Mouse (Mus musculus): ENCODE data around the gene Mfap4.

DNA sequence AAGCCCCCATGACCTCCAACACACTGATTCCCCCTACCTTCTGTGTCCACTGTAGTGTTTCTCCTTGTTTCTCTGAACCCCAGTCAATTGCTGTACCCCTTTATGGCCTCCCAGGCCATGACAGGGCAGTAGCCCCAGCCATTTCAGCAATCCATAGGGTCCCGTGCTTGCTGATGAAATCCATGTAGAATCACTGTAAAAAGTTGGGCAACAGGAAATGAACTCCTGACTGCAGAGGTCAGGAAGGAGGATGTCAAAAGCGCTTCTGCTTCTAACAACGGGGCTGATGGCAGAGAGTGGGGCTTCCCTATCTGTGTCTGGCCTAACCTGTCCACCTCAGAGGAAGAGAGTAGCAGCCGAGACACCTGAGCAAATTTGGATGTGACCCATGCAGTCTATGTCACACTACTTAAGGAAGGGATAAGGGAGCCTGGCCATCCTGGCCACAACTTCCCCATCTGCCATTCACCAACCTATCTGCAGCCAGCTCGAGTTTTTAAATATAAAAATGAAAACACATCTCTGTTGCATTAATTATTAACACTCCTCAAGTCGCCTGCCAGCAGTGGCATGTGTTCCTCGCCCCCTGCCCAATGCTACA lies 15.8 kb upstream of the Mfap4 start:
- TF ChIP-seq CTCF (conservative IDR thresholded peaks at IDR 0.05; ENCODE audit: insufficient read depth, insufficient read length, low read depth, low read length): no peak
- no peak for TF ChIP-seq POLR2A (IDR thresholded peaks at IDR 0.05; ENCODE audit: low read depth, low read length)

All from kidney, adult 2 months (tissue).